Mouse (Mus musculus) embryonic fibroblast, embryonic 13.5 days (primary cell): ENCODE data around the gene Shisa2.

Source experiments
- CTCF ChIP-seq: IDR thresholded peaks from 2 replicates; pipeline ENCODE4 v1.5.1; 2011; ENCODE audit warnings: mild to moderate bottlenecking, control low read depth, low read length, moderate library complexity, borderline replicate concordance; ENCODE audit not compliant: insufficient read depth
- POLR2A ChIP-seq: IDR thresholded peaks from 2 replicates; pipeline ENCODE4 v1.6.1; 2011; ENCODE audit warnings: low read depth, mild to moderate bottlenecking, control low read depth, low read length, moderate library complexity

GRCm38 (mm10) chr14:59638906-59639703 is 14.0 kb downstream of the Shisa2 start:
- TF ChIP-seq CTCF (no peak), POLR2A (no peak)
